Mouse (Mus musculus) megakaryocyte, embryonic 14.5 days (primary cell): ENCODE measurements around the gene Rarres2.

Source experiments
- FLI1 ChIP-seq: IDR thresholded peaks from 2 replicates; pipeline ENCODE4 v1.6.1; 2012; ENCODE audit warnings: low read length, inconsistent platforms, mixed read lengths
- GATA1 ChIP-seq: IDR thresholded peaks from 3 replicates; pipeline ENCODE4 v1.6.1; 2012; ENCODE audit warnings: mixed read lengths, low read length, inconsistent platforms, borderline replicate concordance

DNA sequence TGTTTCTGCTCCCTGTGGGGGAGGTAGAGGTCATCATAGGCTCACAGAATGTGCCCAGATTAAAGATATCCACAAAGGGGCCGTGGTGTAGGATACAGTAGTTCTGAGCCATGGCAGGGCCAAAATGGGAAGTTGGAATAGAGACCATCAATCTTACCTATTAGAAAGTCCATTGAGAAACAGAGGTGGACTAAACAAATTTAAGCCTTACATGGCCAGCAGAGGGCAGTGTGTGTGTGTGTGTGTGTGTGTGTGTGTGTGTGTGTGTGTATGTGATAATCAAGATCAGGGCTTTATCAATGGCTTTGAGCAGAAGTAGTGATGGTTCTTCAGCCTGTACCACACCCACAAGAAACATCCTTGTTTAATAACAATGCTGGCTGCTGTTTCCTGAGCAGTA, 26.3 kb downstream of the Rarres2 start:
- TF ChIP-seq GATA1 (no peak), FLI1 (no peak)
